Mouse (Mus musculus) monocyte, adult 2 months (primary cell): ENCODE results near the gene Cdk14.

ENCODE experiments used
- DNase-seq, 2 experiments: peaks; one replicate each; pipeline ENCODE4 v3.0.0; 2022; ENCODE audit warnings: low spot score in 2 of 2, low read depth in 1 of 2

Gene Cdk14

GRCm38 (mm10) chr5:4756001-4756681 lies 664.0 kb downstream of the Cdk14 start:
- no peak for DNase-seq

GRCm38 (mm10) chr5:4755326-4755725 lies 664.8 kb downstream of the Cdk14 start:
- no peak for DNase-seq

DNA sequence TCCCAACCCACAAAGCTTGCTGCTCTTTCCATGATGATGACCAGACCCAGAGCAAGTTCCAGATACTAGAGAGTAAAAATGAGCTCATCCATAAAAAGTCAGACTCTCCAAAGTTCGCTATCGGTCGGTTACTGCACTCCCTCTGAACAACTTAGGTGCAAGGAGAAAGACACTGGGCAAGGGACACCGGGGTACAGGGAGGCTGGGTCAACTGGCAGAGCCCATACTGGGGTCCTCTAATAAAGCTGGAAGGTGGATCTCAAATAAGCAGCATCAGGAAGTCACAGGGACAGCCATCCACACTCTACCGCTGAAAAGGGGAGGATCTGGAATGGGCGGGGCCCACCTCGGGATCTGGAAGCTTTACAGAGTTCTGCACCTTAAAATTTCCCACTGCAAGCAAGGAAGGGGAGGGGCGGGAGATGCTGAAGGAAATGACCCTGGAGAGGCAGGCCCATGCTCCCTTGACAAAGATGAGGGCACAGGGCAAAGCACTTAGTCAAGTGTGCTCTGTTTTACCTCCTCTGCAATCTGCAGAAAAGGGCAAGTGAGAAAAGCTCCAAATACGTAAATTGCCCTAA lies 665.3 kb downstream of the Cdk14 start:
- no peak for DNase-seq
